Comparison of ENCODE assay signal across 8 mouse cellular contexts in genomic region chr10:88327160-88328055, GRCm38 (mm10). TPM values are rescaled to one million over a fixed set of nuclear protein-coding genes. Genes with fewer than 3 reads are reported as not detected.
DNase-seq lines count a peak whose midpoint lies in the region; ATAC-seq and TF ChIP-seq lines count a peak whose summit lies in the region.

No protein-coding gene starts in this region.

- peaks cover 9% of the 10 kb centered on the region; the same call in 1 of the 2 replicates for H3K27me3 ChIP-seq in G1E (ENCODE audit: insufficient read depth, low read length)
- H3K27me3 ChIP-seq in forebrain, embryonic 14.5 days (replicated peaks; ENCODE audit: control insufficient read depth, insufficient read depth, low read length) = no peaks in the 10 kb centered on the region
- H3K27me3 ChIP-seq in liver, postnatal 0 days (ENCODE audit: insufficient read depth, low read length) = no peaks in the 10 kb centered on the region
- H3K27me3 ChIP-seq in neural tube, embryonic 15.5 days (replicated peaks) = 0 out of 2 replicates have a peak, but pooled peaks cover 7% of the 10 kb centered on the region
- no peaks in the 10 kb centered on the region for H3K27me3 ChIP-seq in thymus, adult 2 months (ENCODE audit: control insufficient read depth, insufficient read depth, low read length)

- intact Hi-C loops in heart, postnatal 36 days (cut with DNase I) = loop anchor here (1.0 to 5.0 kb wide), 6 partner anchors 355 to 1300 kb away; partner anchors contain the start of gene Igf1

- peak; percentile 30 for DNase-seq in G1E (ENCODE audit: low spot score)
- peak; percentile 88 for DNase-seq in forebrain, embryonic 14.5 days (ENCODE audit: low spot score)
- DNase-seq in heart, postnatal 36 days = peak; percentile 81 to 84
- peak; percentile 89 for DNase-seq in layer of hippocampus, adult 11-12 months (ENCODE audit: low spot score)
- DNase-seq in liver, postnatal 0 days = peak; percentile 70
- peak; percentile 67 for DNase-seq in thymus, adult 2 months

- TF ChIP-seq CTCF in G1E (IDR thresholded peaks at IDR 0.05; ENCODE audit: low read depth, low read length) = peak; percentile 100
- TF ChIP-seq CTCF in liver, postnatal 0 days (IDR thresholded peaks at IDR 0.05; ENCODE audit: low read depth) = peak; percentile 99
- TF ChIP-seq CTCF in thymus, adult 2 months (IDR thresholded peaks at IDR 0.05; ENCODE audit: borderline replicate concordance, control insufficient read depth, extremely low read depth, insufficient read depth, low read length, poor library complexity) = no peak

- 47% methylated on average over 11 of the region's 11 CpGs for WGBS in forebrain, embryonic 14.5 days
- WGBS in liver, postnatal 0 days (ENCODE audit: insufficient replicate concordance) = 44% methylated on average over 11 of the region's 11 CpGs
- WGBS in neural tube, embryonic 15.5 days = 48% methylated on average over 11 of the region's 11 CpGs
- WGBS in thymus, adult 2 months = 53% methylated on average over 11 of the region's 11 CpGs

- H3K4me3 ChIP-seq in G1E (ENCODE audit: low read depth, low read length) = no peak overlapping the region
- H3K4me3 ChIP-seq in forebrain, embryonic 14.5 days (ENCODE audit: low read depth, low read length) = no peak overlapping the region
- no peak overlapping the region for H3K4me3 ChIP-seq in liver, postnatal 0 days (ENCODE audit: low read depth, low read length)
- no peak overlapping the region for H3K4me3 ChIP-seq in neural tube, embryonic 15.5 days (replicated peaks)
- H3K4me3 ChIP-seq in thymus, adult 2 months (ENCODE audit: control insufficient read depth, insufficient read depth, low read length) = no peak overlapping the region

- peaks cover 1% of the 10 kb centered on the region; the same call in 1 of the 2 replicates for H3K4me1 ChIP-seq in G1E (ENCODE audit: insufficient read depth, low read depth, low read length)
- H3K4me1 ChIP-seq in forebrain, embryonic 14.5 days (ENCODE audit: control insufficient read depth, insufficient read depth, low read length) = no peaks in the 10 kb centered on the region
- H3K4me1 ChIP-seq in liver, postnatal 0 days (ENCODE audit: insufficient read depth) = no peaks in the 10 kb centered on the region
- H3K4me1 ChIP-seq in neural tube, embryonic 15.5 days = peaks cover 9% of the 10 kb centered on the region; the same call in 1 of the 2 replicates
- no peaks in the 10 kb centered on the region for H3K4me1 ChIP-seq in thymus, adult 2 months (replicated peaks; ENCODE audit: control insufficient read depth, insufficient read depth, low read length)

- TF ChIP-seq POLR2A in thymus, adult 2 months (IDR thresholded peaks at IDR 0.05; ENCODE audit: control insufficient read depth, extremely low read depth, insufficient read depth, low read length, poor library complexity) = no peak

- no peak for TF ChIP-seq EP300 in liver, postnatal 0 days (IDR thresholded peaks at IDR 0.05; ENCODE audit: low read depth)

- H3K36me3 ChIP-seq in G1E (replicated peaks) = no peaks in the 10 kb centered on the region
- no peaks in the 10 kb centered on the region for H3K36me3 ChIP-seq in forebrain, embryonic 14.5 days (ENCODE audit: control insufficient read depth, insufficient read depth, low read length)
- no peaks in the 10 kb centered on the region for H3K36me3 ChIP-seq in liver, postnatal 0 days (replicated peaks; ENCODE audit: insufficient read depth, low read length)
- no peaks in the 10 kb centered on the region for H3K36me3 ChIP-seq in neural tube, embryonic 15.5 days
- H3K36me3 ChIP-seq in thymus, adult 2 months (ENCODE audit: control insufficient read depth, insufficient read depth, low read length) = no peaks in the 10 kb centered on the region

- no peak overlapping the region for H3K27ac ChIP-seq in forebrain, embryonic 14.5 days (ENCODE audit: low read depth, low read length)
- H3K27ac ChIP-seq in liver, postnatal 0 days (ENCODE audit: low read depth) = no peak overlapping the region
- no peak overlapping the region for H3K27ac ChIP-seq in neural tube, embryonic 15.5 days (replicated peaks)
- no peak overlapping the region for H3K27ac ChIP-seq in thymus, adult 2 months (ENCODE audit: control insufficient read depth, insufficient read depth, low read length)

- H3K9ac ChIP-seq in forebrain, embryonic 14.5 days (ENCODE audit: low read length) = peak overlapping the region; percentile 37; the same call in 1 of the 2 replicates
- no peak overlapping the region for H3K9ac ChIP-seq in liver, postnatal 0 days (replicated peaks)
- H3K9ac ChIP-seq in neural tube, embryonic 15.5 days (replicated peaks) = no peak overlapping the region

- peak overlapping the region; percentile 40 for H3K4me2 ChIP-seq in forebrain, embryonic 14.5 days (ENCODE audit: low read length)
- H3K4me2 ChIP-seq in liver, postnatal 0 days (ENCODE audit: low read depth, low read length) = no peak overlapping the region
- peak overlapping the region; percentile 49 for H3K4me2 ChIP-seq in neural tube, embryonic 15.5 days

- ATAC-seq in G1E (ENCODE audit: extremely low read depth, insufficient number of reproducible peaks, low FRiP score, poor library complexity, severe bottlenecking) = peak; percentile 80
- peak; percentile 81 for ATAC-seq in cerebellum, adult (ENCODE audit: insufficient number of reproducible peaks, low FRiP score, low TSS enrichment)
- peak; percentile 90 for ATAC-seq in forebrain, embryonic 14.5 days
- peak; percentile 60 for ATAC-seq in liver, postnatal 0 days
- peak; percentile 87 for ATAC-seq in neural tube, embryonic 15.5 days (ENCODE audit: low FRiP score)

- H3K9me3 ChIP-seq in G1E (replicated peaks) = no peaks in the 10 kb centered on the region
- H3K9me3 ChIP-seq in forebrain, embryonic 14.5 days (replicated peaks; ENCODE audit: control insufficient read depth, low read length) = no peaks in the 10 kb centered on the region
- no peaks in the 10 kb centered on the region for H3K9me3 ChIP-seq in liver, postnatal 0 days (ENCODE audit: low read length)
- H3K9me3 ChIP-seq in neural tube, embryonic 15.5 days (replicated peaks) = no peaks in the 10 kb centered on the region

RNA-seq across cellular contexts. Expression of gene Dram1, which starts 51.5 kb away (rescaled TPM):
- total RNA-seq in G1E (2014; fragmentation: Nextera tagmentation) = not detected in 2 replicates
- 0.11 TPM in 1 of 2 replicates, not detected in the other for total RNA-seq in G1E (2017)
- not detected in 2 replicates for polyA plus RNA-seq in G1E (2012)
- polyA plus RNA-seq in forebrain, embryonic 14.5 days (2014; fragmentation: Nextera tagmentation; extraction: Ambion mirVana) = 0.44 and 0.84 TPM in 2 replicates
- total RNA-seq in heart, postnatal 36 days (2021) = 1 to 10 TPM; 3.0 to 3.9 TPM
- 2.9 and 3.1 TPM in 2 replicates for polyA plus RNA-seq in liver, postnatal 0 days (2015; fragmentation: Nextera tagmentation; extraction: Ambion mirVana)
- polyA plus RNA-seq in neural tube, embryonic 15.5 days (2015; fragmentation: Nextera tagmentation; extraction: Ambion mirVana) = 0.87 and 1.8 TPM in 2 replicates
- 19.3 and 24.9 TPM in 2 replicates for polyA plus RNA-seq in thymus, adult 2 months (2012; rRNA removed)

RNA-seq across cellular contexts. Expression of gene Gnptab, which starts 51.5 kb away (rescaled TPM):
- total RNA-seq in G1E (2014; fragmentation: Nextera tagmentation) = 50.8 and 63.6 TPM in 2 replicates
- total RNA-seq in G1E (2017) = 34.3 and 41.0 TPM in 2 replicates
- 2.4 and 2.7 TPM in 2 replicates for polyA plus RNA-seq in G1E (2012)
- 9.8 and 11.9 TPM in 2 replicates for polyA plus RNA-seq in forebrain, embryonic 14.5 days (2014; fragmentation: Nextera tagmentation; extraction: Ambion mirVana)
- 10 to 100 TPM; 31.2 to 32.1 TPM for total RNA-seq in heart, postnatal 36 days (2021)
- polyA plus RNA-seq in liver, postnatal 0 days (2015; fragmentation: Nextera tagmentation; extraction: Ambion mirVana) = 1.5 and 1.8 TPM in 2 replicates
- 16.5 and 19.6 TPM in 2 replicates for polyA plus RNA-seq in neural tube, embryonic 15.5 days (2015; fragmentation: Nextera tagmentation; extraction: Ambion mirVana)
- 14.3 and 16.0 TPM in 2 replicates for polyA plus RNA-seq in thymus, adult 2 months (2012; rRNA removed)

Comparison
In these comparisons a context has a peak if more than half of its experiments do, and no peak if none do; other contexts are left out.
1. DNase-seq: peak in every context shown above with its lines; median percentile 89 in layer of hippocampus, adult 11-12 months; 88 in forebrain, embryonic 14.5 days; 82 in heart, postnatal 36 days; 70 in liver, postnatal 0 days; 67 in thymus, adult 2 months; 30 in G1E.